Mouse (Mus musculus) embryonic facial prominence, embryonic 15.5 days (tissue): ENCODE results near the gene Havcr1. TPM values are rescaled to one million over a fixed set of nuclear protein-coding genes. Genes with fewer than 3 reads are reported as not detected.
"Not testable (repeated sequence)": the region's sequence is repeated elsewhere in the genome, so short reads cannot be mapped to it uniquely, and the experiment has no call there.

Experiments used
- ATAC-seq: fragments of 200-750 bp; cut with Nextera tagmentation; 2 replicates; pipeline ENCODE4 v1.8.0; 2017; ENCODE audit warnings: low read depth, moderate TSS enrichment; ENCODE audit not compliant: insufficient number of reproducible peaks, low FRiP score, low TSS enrichment
- H3K27ac ChIP-seq: fragments of 300-500 bp; sonication (generic); replicated peaks from 2 replicates; pipeline ENCODE4 v1.5.1; 2015; ENCODE audit warnings: mild to moderate bottlenecking, inconsistent platforms
- H3K27me3 ChIP-seq: fragments of 300-500 bp; sonication (generic); 2 replicates; pipeline ENCODE4 v1.6.1; 2015; ENCODE audit warnings: inconsistent platforms
- H3K36me3 ChIP-seq: fragments of 300-500 bp; sonication (generic); 2 replicates; pipeline ENCODE4 v1.6.1; 2015; ENCODE audit warnings: mild to moderate bottlenecking, inconsistent platforms
- H3K4me1 ChIP-seq: fragments of 300-500 bp; sonication (generic); 2 replicates; pipeline ENCODE4 v1.6.1; 2015; ENCODE audit warnings: inconsistent platforms
- H3K4me2 ChIP-seq: fragments of 300-500 bp; sonication (generic); replicated peaks from 2 replicates; pipeline ENCODE4 v1.6.1; 2015; ENCODE audit warnings: mild to moderate bottlenecking, inconsistent platforms
- H3K4me3 ChIP-seq: fragments of 300-500 bp; sonication (generic); replicated peaks from 2 replicates; pipeline ENCODE4 v1.5.1; 2015; ENCODE audit warnings: mild to moderate bottlenecking, inconsistent platforms
- H3K9ac ChIP-seq: fragments of 300-500 bp; sonication (generic); 2 replicates; pipeline ENCODE4 v1.6.1; 2015; ENCODE audit warnings: inconsistent platforms
- H3K9me3 ChIP-seq: fragments of 300-500 bp; sonication (generic); replicated peaks from 2 replicates; pipeline ENCODE4 v1.6.1; 2016; ENCODE audit warnings: inconsistent platforms
- WGBS: fragments of 180-500 bp; shearing (Covaris S2); methylation state at CpG from one replicate; pipeline ENCODE4 v1.1.7; 2015; 5-methylcytosine and 5-hydroxymethylcytosine counted together
- polyA plus RNA-seq: library from polyadenylated mRNA; unstranded; fragments of >200 nt; fragmentation: Nextera tagmentation; extraction: Ambion mirVana; gene quantifications from 2 replicates; pipeline ENCODE4 v1.2.1, GENCODE M21; 2015

The Havcr1 gene
- polyA plus RNA-seq, 1 experiment from 2014 or later: 0.21 TPM

DNA sequence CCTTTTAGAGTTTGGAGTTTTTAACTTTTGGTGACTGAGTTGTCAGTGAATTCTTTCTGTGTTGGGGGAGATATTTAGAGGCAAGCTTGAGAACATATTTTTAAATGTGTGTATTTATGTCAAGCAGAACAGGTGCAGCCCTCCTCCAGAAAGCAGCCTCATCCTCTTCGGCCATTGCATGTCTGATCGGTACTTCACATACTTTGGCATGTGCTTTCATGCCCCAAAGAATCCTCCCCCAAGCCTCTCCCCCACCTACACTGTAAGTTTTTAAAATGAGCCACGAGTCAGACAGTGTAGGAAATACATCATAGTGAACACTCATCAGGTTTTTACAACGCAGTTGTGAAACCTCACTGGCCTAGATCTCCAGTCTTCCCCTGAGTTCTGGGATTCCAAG, 6.0 kb downstream of the Havcr1 start:
- H3K36me3 ChIP-seq: no peaks in the 10 kb centered on the region
- no peaks in the 10 kb centered on the region for H3K4me1 ChIP-seq
- 66% methylated on average over 4 of the region's 4 CpGs for WGBS
- no peak overlapping the region for H3K4me2 ChIP-seq
- no peak overlapping the region for H3K9ac ChIP-seq
- no peaks in the 10 kb centered on the region for H3K9me3 ChIP-seq
- H3K27me3 ChIP-seq: no peaks in the 10 kb centered on the region
- no peak overlapping the region for H3K4me3 ChIP-seq
- no peak overlapping the region for H3K27ac ChIP-seq
- no peak for ATAC-seq

DNA sequence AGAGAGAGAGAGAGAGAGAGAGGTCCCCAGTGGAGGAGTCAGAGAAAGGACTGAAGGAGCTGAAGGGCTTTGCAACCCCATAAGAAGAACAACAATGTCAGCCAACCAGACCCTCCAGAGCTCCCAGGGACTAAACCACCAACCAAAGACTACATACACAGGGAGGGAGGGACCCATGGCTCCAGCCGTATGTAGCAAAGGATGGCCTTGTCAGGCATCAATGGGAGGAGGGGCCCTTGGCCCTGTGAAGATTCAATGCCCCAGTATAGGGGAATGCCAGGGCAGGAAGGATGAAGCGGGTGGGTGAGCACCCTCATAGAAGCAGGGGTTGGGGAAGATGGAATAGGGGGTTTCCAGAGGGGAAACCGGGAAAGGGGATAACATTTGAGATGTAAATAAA, 6.8 kb downstream of the Havcr1 start:
- Histone ChIP-seq H3K36me3 (no peaks in the 10 kb centered on the region), H3K4me3 (no peak overlapping the region), H3K27me3 (no peaks in the 10 kb centered on the region), H3K9ac (no peak overlapping the region), H3K27ac (no peak overlapping the region), H3K4me2 (no peak overlapping the region), H3K9me3 (no peaks in the 10 kb centered on the region), H3K4me1 (no peaks in the 10 kb centered on the region)
- ATAC-seq: no peak
- WGBS: 75% methylated on average over 3 of the region's 3 CpGs

- no peaks in the 10 kb centered on the region for H3K27me3 ChIP-seq
- no peak overlapping the region for H3K27ac ChIP-seq
- H3K4me3 ChIP-seq: no peak overlapping the region
- no peak overlapping the region for H3K9ac ChIP-seq
- H3K36me3 ChIP-seq: no peaks in the 10 kb centered on the region
- 52% methylated on average over 2 of the region's 2 CpGs for WGBS
- H3K4me1 ChIP-seq: no peaks in the 10 kb centered on the region
- no peak overlapping the region for H3K4me2 ChIP-seq
- no peaks in the 10 kb centered on the region for H3K9me3 ChIP-seq
- ATAC-seq: no peak
Measured at GRCm38 (mm10) chr11:46747996-46748395, 13.1 kb downstream of the Havcr1 start.

GRCm38 (mm10) chr11:46753662-46754061, 18.8 kb downstream of the Havcr1 start:
- Histone ChIP-seq H3K9ac (no peak overlapping the region), H3K4me1 (no peaks in the 10 kb centered on the region), H3K9me3 (no peaks in the 10 kb centered on the region), H3K4me3 (no peak overlapping the region), H3K36me3 (no peaks in the 10 kb centered on the region), H3K4me2 (no peak overlapping the region), H3K27ac (no peak overlapping the region), H3K27me3 (no peaks in the 10 kb centered on the region)
- 52% methylated on average over 2 of the region's 2 CpGs for WGBS
- ATAC-seq: no peak

DNA sequence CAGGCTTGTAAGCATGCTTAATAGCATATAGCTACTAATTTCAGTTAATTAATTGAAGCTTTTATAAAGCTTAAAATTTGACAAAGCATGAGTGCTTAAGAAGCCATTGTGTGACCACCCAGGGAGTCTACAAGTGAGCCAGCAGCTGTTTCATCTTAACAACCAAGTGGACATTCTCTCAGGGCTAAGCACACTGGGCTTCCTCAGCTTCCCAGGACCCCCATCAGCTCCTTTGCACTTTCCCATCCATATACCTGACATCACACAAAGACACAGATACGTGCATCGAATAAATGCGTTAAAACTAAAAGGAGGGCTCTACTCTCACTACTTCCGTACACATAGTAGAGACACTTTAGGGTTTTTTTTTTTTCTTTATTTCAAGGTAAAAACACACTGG, 19.8 kb downstream of the Havcr1 start:
- no peak for ATAC-seq
- no peak overlapping the region for H3K27ac ChIP-seq
- no peak overlapping the region for H3K4me2 ChIP-seq
- no peaks in the 10 kb centered on the region for H3K9me3 ChIP-seq
- no peaks in the 10 kb centered on the region for H3K36me3 ChIP-seq
- 91% methylated on average over 4 of the region's 4 CpGs for WGBS
- H3K9ac ChIP-seq: no peak overlapping the region
- no peak overlapping the region for H3K4me3 ChIP-seq
- H3K27me3 ChIP-seq: no peaks in the 10 kb centered on the region
- no peaks in the 10 kb centered on the region for H3K4me1 ChIP-seq

GRCm38 (mm10) chr11:46755714-46756113, 20.8 kb downstream of the Havcr1 start:
- ATAC-seq, H3K4me2 ChIP-seq, H3K9me3 ChIP-seq, H3K27me3 ChIP-seq, H3K27ac ChIP-seq, H3K36me3 ChIP-seq, H3K4me1 ChIP-seq, H3K4me3 ChIP-seq, H3K9ac ChIP-seq: not testable (repeated sequence)
- 83% methylated on average over 6 of the region's 6 CpGs for WGBS

DNA sequence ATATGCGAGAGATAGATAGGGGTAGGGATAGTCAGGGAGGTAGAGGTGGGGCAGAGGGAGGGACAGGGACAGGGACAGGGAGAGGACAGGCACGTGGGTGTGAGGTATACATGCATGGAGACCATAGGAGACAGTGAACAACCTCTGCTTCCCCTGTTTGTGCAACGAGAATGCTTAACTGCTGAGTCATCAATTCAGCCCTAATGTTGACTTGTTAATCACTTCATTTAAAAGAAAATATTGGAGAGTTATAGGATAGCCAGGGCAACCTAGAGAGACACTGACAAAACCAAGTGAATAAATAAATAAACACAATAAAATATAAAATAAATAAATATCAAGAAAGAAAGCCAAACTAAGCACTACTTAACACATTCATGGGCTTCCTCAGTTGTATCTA, 42.0 kb downstream of the Havcr1 start:
- H3K4me1 ChIP-seq: no peaks in the 10 kb centered on the region
- no peaks in the 10 kb centered on the region for H3K27me3 ChIP-seq
- no peak overlapping the region for H3K4me3 ChIP-seq
- no peak for ATAC-seq
- no peak overlapping the region for H3K27ac ChIP-seq
- WGBS: 76% methylated on average over 3 of the region's 3 CpGs
- no peak overlapping the region for H3K9ac ChIP-seq
- H3K36me3 ChIP-seq: no peaks in the 10 kb centered on the region
- H3K4me2 ChIP-seq: no peak overlapping the region
- H3K9me3 ChIP-seq: no peaks in the 10 kb centered on the region

GRCm38 (mm10) chr11:46779811-46780210, 44.9 kb downstream of the Havcr1 start:
- no peak overlapping the region for H3K27ac ChIP-seq
- H3K4me3 ChIP-seq: no peak overlapping the region
- ATAC-seq: no peak
- no peak overlapping the region for H3K4me2 ChIP-seq
- WGBS: 72% methylated on average over 2 of the region's 2 CpGs
- H3K9ac ChIP-seq: no peak overlapping the region
- no peaks in the 10 kb centered on the region for H3K9me3 ChIP-seq
- H3K27me3 ChIP-seq: no peaks in the 10 kb centered on the region
- no peaks in the 10 kb centered on the region for H3K36me3 ChIP-seq
- H3K4me1 ChIP-seq: no peaks in the 10 kb centered on the region

DNA sequence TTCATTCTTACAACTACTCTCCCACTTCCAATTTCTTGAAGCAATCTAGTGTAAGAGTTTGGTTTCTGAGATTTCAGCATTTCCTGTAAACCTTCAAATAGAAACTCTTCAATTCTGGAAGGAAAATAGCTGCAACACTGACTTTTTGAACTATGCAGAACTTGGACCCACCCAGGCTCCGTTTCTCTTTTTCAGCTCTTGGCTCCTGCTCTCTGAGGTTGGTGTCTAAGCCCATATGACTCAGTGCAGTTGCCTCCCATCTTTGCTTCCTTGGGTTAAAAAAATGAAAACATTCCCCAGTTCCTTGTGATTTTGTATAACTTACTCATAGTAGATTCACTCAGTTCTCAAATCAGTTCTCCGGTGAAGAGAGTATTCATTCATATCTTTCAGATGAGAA, 69.6 kb downstream of the Havcr1 start:
- WGBS: 85% methylated on average over 2 of the region's 2 CpGs
- Histone ChIP-seq H3K36me3 (no peaks in the 10 kb centered on the region), H3K27ac (no peak overlapping the region), H3K4me1 (no peaks in the 10 kb centered on the region), H3K9me3 (no peaks in the 10 kb centered on the region), H3K9ac (no peak overlapping the region), H3K4me2 (no peak overlapping the region), H3K4me3 (no peak overlapping the region), H3K27me3 (no peaks in the 10 kb centered on the region)
- no peak for ATAC-seq

DNA sequence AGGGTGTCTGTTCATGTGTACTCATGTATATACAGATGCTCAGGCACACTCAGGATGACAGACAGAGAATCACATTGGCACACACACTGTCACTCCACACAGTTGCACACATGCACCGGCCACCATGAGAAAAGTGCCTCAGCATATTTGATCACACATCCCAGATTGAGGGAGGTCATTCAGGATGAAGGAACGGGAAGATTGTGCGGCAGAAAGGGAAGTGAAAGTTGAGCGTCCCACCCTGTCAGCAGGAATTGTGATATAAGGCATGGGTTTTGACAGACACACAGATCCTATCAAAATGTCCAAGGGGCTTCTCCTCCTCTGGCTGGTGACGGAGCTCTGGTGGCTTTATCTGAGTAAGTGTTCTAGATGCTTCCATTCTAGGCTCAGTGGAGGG, 75.6 kb downstream of the Havcr1 start, which contains the start of gene Timd4:
TSS of gene Timd4 (plus strand) at position 290 of the 400 bp plus-strand sequence.
- H3K4me1 ChIP-seq: no peaks in the 10 kb centered on the region
- no peak within 1 kb of the TSS for H3K27ac ChIP-seq
- H3K9me3 ChIP-seq: no peaks in the 10 kb centered on the region
- ATAC-seq: no peak
- no peak within 1 kb of the TSS for H3K4me3 ChIP-seq
- no peaks in the 10 kb centered on the region for H3K36me3 ChIP-seq
- WGBS: 83% methylated on average over 5 of the region's 5 CpGs
- no peak within 1 kb of the TSS for H3K9ac ChIP-seq
- H3K4me2 ChIP-seq: no peak within 1 kb of the TSS
- H3K27me3 ChIP-seq: no peaks in the 10 kb centered on the region

- Histone ChIP-seq H3K27me3 (no peaks in the 10 kb centered on the region), H3K36me3 (no peaks in the 10 kb centered on the region), H3K9me3 (no peaks in the 10 kb centered on the region), H3K9ac (no peak overlapping the region), H3K4me2 (no peak overlapping the region), H3K4me1 (no peaks in the 10 kb centered on the region), H3K4me3 (no peak overlapping the region), H3K27ac (no peak overlapping the region)
- ATAC-seq: no peak
- 83% methylated on average over 5 of the region's 5 CpGs for WGBS
Measured at GRCm38 (mm10) chr11:46817692-46818091, 82.8 kb downstream of the Havcr1 start.

GRCm38 (mm10) chr11:46819930-46820329, 85.0 kb downstream of the Havcr1 start:
- Histone ChIP-seq H3K36me3 (no peaks in the 10 kb centered on the region), H3K4me1 (no peaks in the 10 kb centered on the region), H3K4me3 (no peak overlapping the region), H3K27me3 (no peaks in the 10 kb centered on the region), H3K4me2 (no peak overlapping the region), H3K9ac (no peak overlapping the region), H3K9me3 (no peaks in the 10 kb centered on the region), H3K27ac (no peak overlapping the region)
- 19% methylated on average over 4 of the region's 4 CpGs for WGBS
- ATAC-seq: peak; percentile 7; the same call in 1 of the 2 replicates
